Mouse (Mus musculus): ENCODE measurements around the gene Prpf38b.

DNA sequence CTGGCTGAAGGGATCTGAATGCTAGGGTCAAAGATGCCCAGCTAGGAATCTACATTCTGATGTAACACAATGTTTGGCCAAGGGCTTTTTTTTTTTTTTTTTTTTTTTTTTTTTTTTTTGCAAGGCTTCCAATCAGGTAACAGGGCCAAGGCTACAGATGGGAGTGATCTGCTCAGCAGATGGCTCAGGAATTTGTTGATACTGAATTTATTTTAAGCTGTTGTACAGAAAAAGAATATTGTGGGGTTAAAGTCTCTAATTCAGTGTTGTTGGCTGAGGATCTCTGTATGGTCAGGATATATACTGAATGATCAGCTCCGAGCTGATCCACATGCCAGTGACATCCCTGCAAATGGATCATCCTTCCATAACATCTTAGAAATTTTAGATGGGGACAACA is 4.5 kb upstream of the Prpf38b start:
- TF ChIP-seq POLR2A (IDR thresholded peaks at IDR 0.05; ENCODE audit: low read depth, low read length) (no peak), CTCF (IDR thresholded peaks at IDR 0.05; ENCODE audit: extremely low read depth, insufficient read length, insufficient replicate concordance, low read depth, low read length) (no peak)
